14 mouse cellular contexts compared by ENCODE assay signal in the genomic region with DNA sequence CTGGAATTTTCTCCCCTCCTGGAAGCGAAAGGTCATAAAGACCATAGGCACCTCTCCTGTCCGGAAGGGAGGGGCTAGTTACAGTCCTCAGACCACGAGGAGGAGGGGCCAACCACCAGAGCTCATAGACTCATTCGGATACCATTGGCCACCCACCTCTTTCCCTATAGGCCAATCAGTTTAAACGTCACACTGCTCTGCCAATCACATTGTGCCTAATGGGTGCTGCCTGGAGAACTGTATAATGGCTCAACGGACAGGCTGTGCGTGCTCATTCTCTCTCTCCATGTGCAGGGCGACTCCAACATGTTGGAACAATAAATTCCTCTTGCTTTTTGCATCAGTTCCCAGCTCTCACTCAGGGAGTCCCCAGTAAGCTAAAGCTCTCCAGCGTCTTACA. TPM values are rescaled to one million over a fixed set of nuclear protein-coding genes. Genes with fewer than 3 reads are reported as not detected.
A peak's percentile ranks its signal among the peaks of the same experiment; 100 is the strongest.
DNase-seq lines count a peak whose midpoint lies in the region; ATAC-seq and TF ChIP-seq lines count a peak whose summit lies in the region.
"Had no signal": no experiment of that assay in that cellular context is flagged by ENCODE, and none has a peak within 500 bp of the region (broad histone marks: within the 10 kb centered on the region; RNA-seq: fewer than 3 reads in every experiment).

No protein-coding gene starts in this region.

- WGBS in forebrain, postnatal 0 days, result 59% methylated on average over 9 of the region's 9 CpGs
- 55% methylated on average over 9 of the region's 9 CpGs for WGBS in forebrain, embryonic 10.5 days
- WGBS in midbrain, embryonic 12.5 days, result 55% methylated on average over 9 of the region's 9 CpGs

- H3K36me3 ChIP-seq in forebrain, postnatal 0 days (ENCODE audit: insufficient read depth), result no peaks in the 10 kb centered on the region
- H3K36me3 ChIP-seq in forebrain, embryonic 10.5 days (replicated peaks), result no peaks in the 10 kb centered on the region
- no peaks in the 10 kb centered on the region for H3K36me3 ChIP-seq in ES-Bruce4 (ENCODE audit: control insufficient read depth, insufficient read depth, low read length, poor library complexity, severe bottlenecking)
- H3K36me3 ChIP-seq in midbrain, embryonic 12.5 days, result no peaks in the 10 kb centered on the region
- H3K36me3 ChIP-seq: liver, embryonic 13.5 days had no signal

- no peak overlapping the region for H3K27ac ChIP-seq in forebrain, postnatal 0 days (ENCODE audit: low read depth, low read length)
- no peak overlapping the region for H3K27ac ChIP-seq in forebrain, embryonic 10.5 days
- H3K27ac ChIP-seq in ES-Bruce4 (ENCODE audit: insufficient read depth, low read length), result peak overlapping the region; percentile 96
- H3K27ac ChIP-seq in midbrain, embryonic 12.5 days (replicated peaks), result no peak overlapping the region
- H3K27ac ChIP-seq: gastrocnemius, adult 2 months; liver, embryonic 13.5 days had no signal

- no peak overlapping the region for H3K4me2 ChIP-seq in forebrain, postnatal 0 days (ENCODE audit: low read depth)
- no peak overlapping the region for H3K4me2 ChIP-seq in midbrain, embryonic 12.5 days (replicated peaks)

- 0 out of 2 replicates have a peak, but pooled peaks have one; percentile 42 for TF ChIP-seq EP300 in ES-Bruce4 (IDR thresholded peaks at IDR 0.05; ENCODE audit: insufficient read depth, low read depth, low read length)

- peak; percentile 90 for TF ChIP-seq POLR2A in ES-Bruce4 (IDR thresholded peaks at IDR 0.05; ENCODE audit: insufficient read depth, low read length)
- no peak for TF ChIP-seq POLR2A in brain, embryonic 14.5 days (IDR thresholded peaks at IDR 0.05; ENCODE audit: borderline replicate concordance, extremely low read depth, insufficient read depth, insufficient read length, poor library complexity, severe bottlenecking)

- H3K4me1 ChIP-seq in forebrain, postnatal 0 days (ENCODE audit: insufficient read depth), result no peaks in the 10 kb centered on the region
- peaks cover 12% of the 10 kb centered on the region for H3K4me1 ChIP-seq in forebrain, embryonic 10.5 days
- peaks cover 7% of the 10 kb centered on the region for H3K4me1 ChIP-seq in ES-Bruce4 (ENCODE audit: control insufficient read depth, insufficient read depth, low read length)
- H3K4me1 ChIP-seq in midbrain, embryonic 12.5 days, result 0 out of 2 replicates have a peak, but pooled peaks cover 3% of the 10 kb centered on the region

- H3K9me3 ChIP-seq in forebrain, postnatal 0 days (ENCODE audit: low read length), result no peaks in the 10 kb centered on the region
- peaks cover 5% of the 10 kb centered on the region; the same call in 1 of the 2 replicates for H3K9me3 ChIP-seq in forebrain, embryonic 10.5 days
- H3K9me3 ChIP-seq in ES-Bruce4 (replicated peaks; ENCODE audit: control insufficient read depth, insufficient read depth, low read length, poor library complexity, severe bottlenecking), result no peaks in the 10 kb centered on the region
- H3K9me3 ChIP-seq in midbrain, embryonic 12.5 days, result no peaks in the 10 kb centered on the region

- no peaks in the 10 kb centered on the region for H3K27me3 ChIP-seq in forebrain, postnatal 0 days (ENCODE audit: insufficient read depth, low read length)
- H3K27me3 ChIP-seq in forebrain, embryonic 10.5 days (ENCODE audit: poor library complexity, severe bottlenecking), result peaks cover 36% of the 10 kb centered on the region
- H3K27me3 ChIP-seq in ES-Bruce4 (ENCODE audit: control insufficient read depth, insufficient read depth, low read length, poor library complexity, severe bottlenecking), result no peaks in the 10 kb centered on the region
- H3K27me3 ChIP-seq in midbrain, embryonic 12.5 days, result peaks cover 26% of the 10 kb centered on the region
- H3K27me3 ChIP-seq: liver, embryonic 13.5 days had no signal

- no peak for DNase-seq in forebrain, postnatal 0 days
- DNase-seq in forebrain, embryonic 10.5 days (ENCODE audit: extremely low spot score, low spot score), result no peak
- DNase-seq in brain, embryonic 14.5 days (ENCODE audit: low read depth), result peak; percentile 47
- DNase-seq in spleen, postnatal 4 days (ENCODE audit: low spot score in 2 of 2), result no peak
- no peak for DNase-seq in cerebellum, adult 11 months
- no peak for DNase-seq in right cerebral cortex, postnatal 4 days
- DNase-seq: cerebellum, adult 9-11 months; gastrocnemius, adult 2 months; liver, embryonic 13.5 days; lung, postnatal 36 days had no signal

- TF ChIP-seq CTCF in forebrain, postnatal 0 days (IDR thresholded peaks at IDR 0.05; ENCODE audit: low read depth), result no peak
- no peak for TF ChIP-seq CTCF in ES-Bruce4 (IDR thresholded peaks at IDR 0.05; ENCODE audit: low read depth, low read length)
- no peak for TF ChIP-seq CTCF in brain, embryonic 14.5 days (IDR thresholded peaks at IDR 0.05; ENCODE audit: borderline replicate concordance, extremely low read depth, insufficient read depth, insufficient read length)

- no peak overlapping the region for H3K4me3 ChIP-seq in forebrain, postnatal 0 days (ENCODE audit: low read depth, low read length)
- H3K4me3 ChIP-seq in forebrain, embryonic 10.5 days, result no peak overlapping the region
- H3K4me3 ChIP-seq in ES-Bruce4 (ENCODE audit: low read depth, low read length), result peak overlapping the region; percentile 51
- H3K4me3 ChIP-seq in midbrain, embryonic 12.5 days, result no peak overlapping the region
- H3K4me3 ChIP-seq: gastrocnemius, adult 2 months; liver, embryonic 13.5 days; myocyte had no signal

- H3K9ac ChIP-seq in forebrain, postnatal 0 days, result no peak overlapping the region
- peak overlapping the region; percentile 49 for H3K9ac ChIP-seq in ES-Bruce4 (ENCODE audit: low read depth, poor library complexity, severe bottlenecking)
- H3K9ac ChIP-seq in midbrain, embryonic 12.5 days (replicated peaks), result no peak overlapping the region
- H3K9ac ChIP-seq: liver, embryonic 13.5 days had no signal

- peak; percentile 56 for ATAC-seq in forebrain, postnatal 0 days
- ATAC-seq in midbrain, embryonic 12.5 days (ENCODE audit: low FRiP score, low read depth), result peak; percentile 36; the same call in 1 of the 2 replicates

RNA-seq across cellular contexts. Expression of a gene that starts 5.1 kb away (rescaled TPM):
- total RNA-seq in forebrain, postnatal 0 days (2014; rRNA removed), result 132 and 134 TPM in 2 replicates
- polyA plus RNA-seq in forebrain, postnatal 0 days (2015; fragmentation: Nextera tagmentation; extraction: Ambion mirVana), result 147 and 178 TPM in 2 replicates
- 68.9 and 70.6 TPM in 2 replicates for polyA plus RNA-seq in forebrain, embryonic 10.5 days (2016; fragmentation: Nextera tagmentation; extraction: Ambion mirVana)
- 81.6 and 87.1 TPM in 2 replicates for polyA plus RNA-seq in ES-Bruce4 (2011; ENCODE audit: insufficient read depth, insufficient read length, low read depth, missing spikeins)
- polyA plus RNA-seq in brain, embryonic 14.5 days (2012; rRNA removed), result 98.2 and 115 TPM in 2 replicates
- polyA plus RNA-seq in midbrain, embryonic 12.5 days (2016; fragmentation: Nextera tagmentation; extraction: Ambion mirVana), result 138 and 143 TPM in 2 replicates

RNA-seq across cellular contexts. Expression of a gene that starts 49.2 kb away (rescaled TPM):
- total RNA-seq in forebrain, postnatal 0 days (2014; rRNA removed), result 6.5 and 9.6 TPM in 2 replicates
- polyA plus RNA-seq in forebrain, postnatal 0 days (2015; fragmentation: Nextera tagmentation; extraction: Ambion mirVana), result 1.0 and 1.8 TPM in 2 replicates
- polyA plus RNA-seq in forebrain, embryonic 10.5 days (2016; fragmentation: Nextera tagmentation; extraction: Ambion mirVana), result 0.73 and 1.0 TPM in 2 replicates
- polyA plus RNA-seq in ES-Bruce4 (2011; ENCODE audit: insufficient read depth, insufficient read length, low read depth, missing spikeins), result 0.12 and 0.36 TPM in 2 replicates
- 4.4 and 8.0 TPM in 2 replicates for polyA plus RNA-seq in brain, embryonic 14.5 days (2012; rRNA removed)
- polyA plus RNA-seq in midbrain, embryonic 12.5 days (2016; fragmentation: Nextera tagmentation; extraction: Ambion mirVana), result 2.8 and 3.1 TPM in 2 replicates

RNA-seq across cellular contexts. Expression of a gene that starts 52.9 kb away (rescaled TPM):
- total RNA-seq in forebrain, postnatal 0 days (2014; rRNA removed), result 0.05 and 0.15 TPM in 2 replicates
- 0.12 and 0.24 TPM in 2 replicates for polyA plus RNA-seq in forebrain, postnatal 0 days (2015; fragmentation: Nextera tagmentation; extraction: Ambion mirVana)
- 0.06 TPM in 1 of 2 replicates, not detected in the other for polyA plus RNA-seq in forebrain, embryonic 10.5 days (2016; fragmentation: Nextera tagmentation; extraction: Ambion mirVana)
- not detected in 2 replicates for polyA plus RNA-seq in ES-Bruce4 (2011; ENCODE audit: insufficient read depth, insufficient read length, low read depth, missing spikeins)
- polyA plus RNA-seq in brain, embryonic 14.5 days (2012; rRNA removed), result 0.15 and 0.25 TPM in 2 replicates
- not detected in 2 replicates for polyA plus RNA-seq in midbrain, embryonic 12.5 days (2016; fragmentation: Nextera tagmentation; extraction: Ambion mirVana)
- total RNA-seq: adrenal gland, postnatal 4 days; gastrocnemius, adult 2 months had no signal
- polyA plus RNA-seq: liver, embryonic 13.5 days; myocyte had no signal
